Mouse (Mus musculus) layer of hippocampus, postnatal 25 days (tissue): ENCODE measurements around the gene Phf1. TPM values are rescaled to one million over a fixed set of nuclear protein-coding genes. Genes with fewer than 3 reads are reported as not detected.
A peak's percentile ranks its signal among the peaks of the same experiment; 100 is the strongest.
"Not testable (repeated sequence)": the region's sequence is repeated elsewhere in the genome, so short reads cannot be mapped to it uniquely, and the experiment has no call there.

ENCODE experiments used
- DNase-seq, 2 experiments: peaks; one replicate each; pipeline ENCODE4 v3.0.0; 2022; ENCODE audit warnings: mixed read lengths in 2 of 2, low spot score in 1 of 2; ENCODE audit errors: extremely low spot score in 1 of 2
- microRNA-seq, 2 experiments: library from miRNA; unstranded; fragments of <30 nt; microRNA quantifications; one replicate each; pipeline ENCODE4 v1.2.0; 2021
- total RNA-seq, 2 experiments: library from RNA; stranded (reverse); gene quantifications; 2 replicates each; pipeline ENCODE4 v1.2.3; 2021

The Phf1 gene
- total RNA-seq, 2 experiments from 2014 or later, result 27.0 to 29.4 TPM

- peak; percentile 87 for DNase-seq
These were observed 40.1 kb downstream of the Phf1 start, which contains the start of gene Zbtb9 for GRCm38 (mm10) chr17:26972703-26973574. Gene Zbtb9 (plus strand): TSS chr17:26973167.

- DNase-seq, result no peak
These were observed 41.7 kb downstream of the Phf1 start for GRCm38 (mm10) chr17:26974547-26974946.

- no peak for DNase-seq
These were observed 42.6 kb downstream of the Phf1 start for GRCm38 (mm10) chr17:26975415-26975814.

GRCm38 (mm10) chr17:26977354-26977753 is 44.5 kb downstream of the Phf1 start:
- DNase-seq, result not testable (repeated sequence)

GRCm38 (mm10) chr17:26979426-26979825 is 46.6 kb downstream of the Phf1 start:
- DNase-seq, result no peak

GRCm38 (mm10) chr17:26981050-26981449 is 48.2 kb downstream of the Phf1 start:
- DNase-seq, result no peak

- no peak for DNase-seq
These were observed 50.5 kb downstream of the Phf1 start for GRCm38 (mm10) chr17:26983382-26983781.

GRCm38 (mm10) chr17:26985503-26986179 is 52.8 kb downstream of the Phf1 start:
- no peak for DNase-seq

Small RNA genes within 50 kb of the gene (microRNA-seq; reads per million reads assigned to microRNA genes)
- gene Gm27775, result 0 reads per million in 2 experiments
- gene Mir3083, result 21.9 to 33.3 reads per million in 2 experiments
- 1.1 to 4.6 reads per million in 2 experiments for gene Mir6968

Other genes starting within 250 kb of the Phf1 start
- gene Crebrf, start 217.4 kb upstream of the Phf1 start, total RNA-seq, result 10 to 100 TPM; 69.0 to 70.2 TPM
- gene Bnip1, start 152.0 kb upstream of the Phf1 start, total RNA-seq, result 10 to 100 TPM; 28.7 to 29.7 TPM
- gene Nkx2-5, start 88.0 kb upstream of the Phf1 start, total RNA-seq, result not detected
- 1 to 10 TPM; 2.9 to 3.1 TPM for gene Kifc5b, start 16.0 kb upstream of the Phf1 start, total RNA-seq
- 100 to 1,000 TPM; 100 to 113 TPM for gene Cuta, start 6.5 kb downstream of the Phf1 start, total RNA-seq
- gene Syngap1, start 8.2 kb downstream of the Phf1 start, total RNA-seq, result 100 to 1,000 TPM; 399 to 523 TPM
- gene Zbtb9, start 40.1 kb downstream of the Phf1 start, total RNA-seq, result 10 to 100 TPM; 14.8 to 16.2 TPM
- gene Bak1, start 96.0 kb downstream of the Phf1 start, total RNA-seq, result 10 to 100 TPM; 15.4 to 16.3 TPM
- gene Itpr3, start 124.3 kb downstream of the Phf1 start, total RNA-seq, result 1 to 10 TPM; 1.5 to 2.1 TPM
- 100 to 1,000 TPM; 199 to 213 TPM for gene Uqcc2, start 200.9 kb downstream of the Phf1 start, total RNA-seq
- gene Ip6k3, start 234.7 kb downstream of the Phf1 start, total RNA-seq, result under 1 TPM; 0.21 to 0.30 TPM